Mouse (Mus musculus) midbrain, postnatal 0 days (tissue): ENCODE data around the gene Tox2. TPM values are rescaled to one million over a fixed set of nuclear protein-coding genes. Genes with fewer than 3 reads are reported as not detected.

Experiments used
- ATAC-seq: fragments of 200-750 bp; cut with Nextera tagmentation; 2 replicates; pipeline ENCODE4 v1.8.0; 2017; ENCODE audit warnings: moderate number of reproducible peaks, mild to moderate bottlenecking, moderate TSS enrichment, moderate library complexity; ENCODE audit not compliant: low FRiP score
- DNase-seq: peaks from one replicate; pipeline ENCODE4 v3.0.0-alpha.2; 2015; ENCODE audit warnings: low spot score
- H3K27ac ChIP-seq: fragments of 300-500 bp; sonication (generic); 2 replicates; pipeline ENCODE4 v1.5.1; 2014; ENCODE audit warnings: low read depth, mild to moderate bottlenecking, low read length, mixed read lengths
- H3K27me3 ChIP-seq: fragments of 300-500 bp; sonication (generic); 2 replicates; pipeline ENCODE4 v1.6.1; 2014; ENCODE audit warnings: low read length, control low read depth, mixed read lengths; ENCODE audit not compliant: insufficient read depth
- H3K36me3 ChIP-seq: fragments of 300-500 bp; sonication (generic); 2 replicates; pipeline ENCODE4 v1.6.1; 2014; ENCODE audit warnings: low read length, control low read depth, mixed read lengths; ENCODE audit not compliant: insufficient read depth
- H3K4me1 ChIP-seq: fragments of 300-500 bp; sonication (generic); 2 replicates; pipeline ENCODE4 v1.6.1; 2014; ENCODE audit warnings: mild to moderate bottlenecking, control low read depth, antibody characterized with exemption, low read length, mixed read lengths; ENCODE audit not compliant: insufficient read depth
- H3K4me2 ChIP-seq: fragments of 300-500 bp; sonication (generic); 2 replicates; pipeline ENCODE4 v1.6.1; 2014; ENCODE audit warnings: low read depth, mild to moderate bottlenecking, low read length, mixed read lengths; ENCODE audit not compliant: poor library complexity, severe bottlenecking
- H3K4me3 ChIP-seq: fragments of 300-500 bp; sonication (generic); 2 replicates; pipeline ENCODE4 v1.5.1; 2014; ENCODE audit warnings: low read depth, mild to moderate bottlenecking, low read length, moderate library complexity
- H3K9ac ChIP-seq: fragments of 300-500 bp; sonication (generic); replicated peaks from 2 replicates; pipeline ENCODE4 v1.6.1; 2014; ENCODE audit warnings: mild to moderate bottlenecking, low read length, moderate library complexity, mixed read lengths; ENCODE audit not compliant: poor library complexity, severe bottlenecking
- H3K9me3 ChIP-seq: fragments of 300-500 bp; sonication (generic); 2 replicates; pipeline ENCODE4 v1.6.1; 2016; ENCODE audit warnings: low read length, control low read depth
- CTCF ChIP-seq: IDR thresholded peaks from 2 replicates; pipeline ENCODE4 v1.5.1; 2016; ENCODE audit warnings: antibody characterized with exemption, mild to moderate bottlenecking
- WGBS: fragments of 180-500 bp; shearing (Covaris S2); extraction: QIAGEN DNeasy Blood & Tissue Kit; methylation state at CpG from one replicate; pipeline ENCODE4 v1.1.7; 2014; 5-methylcytosine and 5-hydroxymethylcytosine counted together
- polyA plus RNA-seq: library from polyadenylated mRNA; unstranded; fragments of >200 nt; fragmentation: Nextera tagmentation; extraction: Ambion mirVana; gene quantifications from 2 replicates; pipeline ENCODE4 v1.2.1, GENCODE M21; 2015
- total RNA-seq: library from RNA; depleted of rRNA; stranded (reverse); fragments of >200 nt; gene quantifications from 2 replicates; pipeline ENCODE4 v1.2.3, GENCODE M21; 2014; rRNA removed

Tox2 gene
- total and polyA plus RNA-seq, 2 experiments from 2014 or later, result 7.6 to 64.7 TPM

DNA sequence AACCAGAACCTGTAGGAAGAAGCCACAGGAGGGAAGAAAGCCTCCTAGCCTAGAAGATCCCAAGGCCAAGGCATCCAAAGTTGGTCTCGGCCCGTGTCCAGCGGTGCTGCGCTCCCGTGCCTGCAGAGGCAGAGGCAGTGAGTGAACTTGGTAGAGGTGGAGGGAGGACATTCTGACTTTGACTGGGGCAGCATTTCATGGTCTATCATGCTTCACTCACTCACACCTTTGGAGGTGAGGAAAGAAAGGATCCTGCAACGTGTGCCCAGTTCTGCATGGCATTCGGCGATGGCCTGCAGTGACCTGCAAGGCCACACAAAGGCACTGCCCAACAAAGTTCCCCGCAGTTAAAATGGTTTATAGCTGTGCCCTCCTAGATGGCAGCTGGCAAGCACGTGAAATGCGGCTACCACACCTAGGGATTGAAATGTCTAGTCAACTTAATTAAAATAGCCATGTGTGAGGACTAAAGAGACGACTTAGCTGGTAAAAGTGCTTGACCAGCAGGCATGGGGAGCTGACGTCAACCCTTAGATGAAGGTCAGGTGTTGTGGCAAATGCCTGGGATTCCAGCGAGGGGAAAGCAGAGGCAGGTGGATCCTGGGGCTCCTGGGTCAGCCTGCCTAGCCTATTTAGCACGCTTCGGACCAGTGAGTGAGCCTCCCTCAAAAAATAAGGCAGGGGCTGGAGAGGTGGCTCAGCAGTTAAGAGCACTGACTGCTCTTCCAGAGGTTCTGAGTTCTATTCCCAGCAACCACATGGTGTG, 158.1 kb downstream of the Tox2 start:
- H3K4me1 ChIP-seq, result no peaks in the 10 kb centered on the region
- H3K4me2 ChIP-seq, result no peak overlapping the region
- H3K27ac ChIP-seq, result no peak overlapping the region
- no peak for DNase-seq
- no peaks in the 10 kb centered on the region for H3K9me3 ChIP-seq
- ATAC-seq, result no peak
- 84% methylated on average over 16 of the region's 16 CpGs for WGBS
- H3K9ac ChIP-seq, result no peak overlapping the region
- no peaks in the 10 kb centered on the region for H3K27me3 ChIP-seq
- H3K36me3 ChIP-seq, result no peaks in the 10 kb centered on the region
- no peak overlapping the region for H3K4me3 ChIP-seq
- TF ChIP-seq CTCF, result no peak

DNA sequence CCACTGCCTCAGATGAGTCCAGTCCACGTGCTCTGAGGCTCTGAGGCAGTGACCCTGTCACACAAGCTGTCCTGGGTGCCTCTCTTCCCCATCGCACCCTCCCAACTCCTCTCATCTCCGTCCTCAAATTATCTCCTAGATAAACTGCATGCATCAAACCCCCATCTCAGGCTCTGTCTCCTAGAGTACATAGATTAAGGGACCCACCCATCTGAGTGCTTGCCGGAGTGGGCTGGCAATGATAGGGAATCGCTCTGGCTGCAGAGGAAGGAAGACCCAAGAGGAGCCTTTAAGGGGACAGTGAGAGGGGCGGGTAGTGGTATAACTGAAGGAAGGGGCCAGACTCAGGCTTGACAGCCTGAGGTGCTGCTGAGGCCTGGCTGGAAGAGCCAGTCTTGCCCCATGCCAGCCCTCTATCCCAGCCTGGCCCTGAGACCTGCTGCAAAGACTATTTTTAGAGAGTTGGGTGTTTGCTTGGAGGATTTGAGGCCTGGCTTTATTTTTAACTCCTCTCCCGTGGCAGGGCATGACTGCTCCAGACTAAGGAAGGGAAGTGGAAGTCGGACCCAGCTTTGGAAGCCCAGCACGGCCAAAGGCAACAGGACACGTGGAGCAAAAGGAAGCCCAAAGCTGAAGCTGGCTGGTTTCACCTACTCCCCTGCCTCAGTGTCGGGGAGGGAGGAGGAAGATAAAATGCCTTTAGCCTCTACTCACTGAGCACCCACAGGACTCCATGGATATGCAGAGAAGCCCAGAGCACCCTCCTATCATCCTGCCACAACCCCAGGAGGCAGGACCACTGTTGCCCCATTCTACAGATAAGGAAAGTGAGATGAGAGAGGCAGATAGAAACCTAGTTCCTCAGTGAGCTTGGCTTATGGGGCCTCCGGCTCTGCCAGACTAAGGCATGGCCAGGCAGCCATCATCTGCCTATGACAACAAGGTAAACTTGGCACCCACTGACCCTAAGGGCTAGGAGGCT, 160.3 kb downstream of the Tox2 start:
- no peak for TF ChIP-seq CTCF
- H3K4me3 ChIP-seq, result no peak overlapping the region
- no peaks in the 10 kb centered on the region for H3K36me3 ChIP-seq
- no peak overlapping the region for H3K27ac ChIP-seq
- H3K4me1 ChIP-seq, result no peaks in the 10 kb centered on the region
- no peak overlapping the region for H3K4me2 ChIP-seq
- H3K9me3 ChIP-seq, result no peaks in the 10 kb centered on the region
- DNase-seq, result no peak
- H3K27me3 ChIP-seq, result no peaks in the 10 kb centered on the region
- no peak for ATAC-seq
- 79% methylated on average over 12 of the region's 12 CpGs for WGBS
- no peak overlapping the region for H3K9ac ChIP-seq

DNA sequence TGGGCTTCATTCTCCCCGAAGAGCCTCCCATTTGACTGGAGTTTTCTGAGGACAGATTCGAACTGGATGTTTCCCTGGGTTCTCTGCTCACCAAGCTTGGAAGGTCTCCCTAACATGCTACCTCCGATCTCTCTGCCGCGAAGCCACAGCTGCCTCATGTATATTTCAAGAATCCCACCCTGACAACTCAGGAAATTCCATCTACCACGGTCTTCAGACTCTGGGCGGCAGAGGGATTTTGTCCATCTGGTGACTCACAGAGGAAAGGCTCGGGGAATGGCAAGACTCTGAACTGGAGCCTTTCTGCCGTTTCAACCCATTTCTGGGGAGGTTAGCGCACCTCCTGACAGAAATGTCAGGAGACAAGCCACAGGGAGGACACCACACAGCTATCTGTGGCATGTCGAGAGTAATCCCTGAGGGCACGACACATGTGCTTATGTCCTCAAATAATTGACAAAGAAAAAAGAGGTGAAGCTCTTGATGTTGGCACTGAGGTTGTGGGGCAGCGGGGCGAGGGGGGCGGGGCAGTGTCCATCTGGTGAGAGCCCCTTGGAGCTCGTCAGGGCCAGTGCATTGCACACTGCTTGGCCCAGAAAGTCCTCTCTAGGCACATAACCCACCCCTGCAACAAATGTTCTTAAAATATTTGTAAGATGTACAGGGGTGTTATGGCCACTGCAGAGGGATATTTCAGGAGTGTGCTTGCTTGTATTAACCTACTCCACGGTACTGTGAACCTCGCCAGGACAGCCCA, 162.0 kb downstream of the Tox2 start:
- no peak for TF ChIP-seq CTCF
- DNase-seq (no peak), ATAC-seq (no peak)
- no peak overlapping the region for H3K4me3 ChIP-seq
- H3K4me2 ChIP-seq, result no peak overlapping the region
- H3K27ac ChIP-seq, result no peak overlapping the region
- WGBS, result 69% methylated on average over 18 of the region's 18 CpGs
- no peaks in the 10 kb centered on the region for H3K9me3 ChIP-seq
- no peaks in the 10 kb centered on the region for H3K4me1 ChIP-seq
- no peaks in the 10 kb centered on the region for H3K27me3 ChIP-seq
- H3K9ac ChIP-seq, result no peak overlapping the region
- no peaks in the 10 kb centered on the region for H3K36me3 ChIP-seq

GRCm38 (mm10) chr2:163370175-163370574, 167.2 kb downstream of the Tox2 start:
- no peak overlapping the region for H3K4me2 ChIP-seq
- WGBS, result 53% methylated on average over 4 of the region's 4 CpGs
- no peak for TF ChIP-seq CTCF
- H3K9ac ChIP-seq, result no peak overlapping the region
- DNase-seq (no peak), ATAC-seq (no peak)
- H3K4me3 ChIP-seq, result no peak overlapping the region
- no peaks in the 10 kb centered on the region for H3K9me3 ChIP-seq
- H3K36me3 ChIP-seq, result no peaks in the 10 kb centered on the region
- H3K4me1 ChIP-seq, result no peaks in the 10 kb centered on the region
- no peak overlapping the region for H3K27ac ChIP-seq
- H3K27me3 ChIP-seq, result peaks cover 7% of the 10 kb centered on the region; the same call in 1 of the 2 replicates

- H3K4me2 ChIP-seq, result no peak overlapping the region
- no peak overlapping the region for H3K9ac ChIP-seq
- H3K27ac ChIP-seq, result no peak overlapping the region
- no peak overlapping the region for H3K4me3 ChIP-seq
- no peaks in the 10 kb centered on the region for H3K9me3 ChIP-seq
- H3K27me3 ChIP-seq, result peaks cover 22% of the 10 kb centered on the region
- DNase-seq (no peak), ATAC-seq (no peak)
- no peaks in the 10 kb centered on the region for H3K36me3 ChIP-seq
- 88% methylated on average over 1 of the region's 1 CpGs for whole genome bisulfite sequencing
- no peaks in the 10 kb centered on the region for H3K4me1 ChIP-seq
- TF ChIP-seq CTCF, result no peak
These were observed 169.7 kb downstream of the Tox2 start for GRCm38 (mm10) chr2:163372627-163373026.

Other genes starting within 250 kb of the Tox2 start
- gene Sgk2, start 215.8 kb upstream of the Tox2 start, total RNA-seq, result 0.14 TPM in 1 of 2 replicates, not detected in the other
- gene Sgk2, start 215.8 kb upstream of the Tox2 start, polyA plus RNA-seq, result not detected in 2 replicates
- gene Ift52, start 185.8 kb upstream of the Tox2 start, total RNA-seq, result 21.0 and 31.2 TPM in 2 replicates
- 29.8 and 32.3 TPM in 2 replicates for gene Ift52, start 185.8 kb upstream of the Tox2 start, polyA plus RNA-seq
- gene Mybl2, start 148.4 kb upstream of the Tox2 start, total RNA-seq, result 1.4 and 2.2 TPM in 2 replicates
- gene Mybl2, start 148.4 kb upstream of the Tox2 start, polyA plus RNA-seq, result 1.2 and 1.8 TPM in 2 replicates
- gene Gtsf1l, start 115.3 kb upstream of the Tox2 start, total RNA-seq, result not detected in 2 replicates
- not detected in 2 replicates for gene Gtsf1l, start 115.3 kb upstream of the Tox2 start, polyA plus RNA-seq
- 2.3 and 3.5 TPM in 2 replicates for gene Jph2, start 194.9 kb downstream of the Tox2 start, total RNA-seq
- gene Jph2, start 194.9 kb downstream of the Tox2 start, polyA plus RNA-seq, result 1.5 and 2.2 TPM in 2 replicates
- gene Oser1, start 221.6 kb downstream of the Tox2 start, total RNA-seq, result 27.6 and 29.9 TPM in 2 replicates
- 63.8 and 64.7 TPM in 2 replicates for gene Oser1, start 221.6 kb downstream of the Tox2 start, polyA plus RNA-seq
- gene Gdap1l1, start 235.4 kb downstream of the Tox2 start, total RNA-seq, result 150 and 182 TPM in 2 replicates
- 147 and 155 TPM in 2 replicates for gene Gdap1l1, start 235.4 kb downstream of the Tox2 start, polyA plus RNA-seq